Mouse (Mus musculus): ENCODE results near the gene Adamts3.

The Adamts3 gene

DNA sequence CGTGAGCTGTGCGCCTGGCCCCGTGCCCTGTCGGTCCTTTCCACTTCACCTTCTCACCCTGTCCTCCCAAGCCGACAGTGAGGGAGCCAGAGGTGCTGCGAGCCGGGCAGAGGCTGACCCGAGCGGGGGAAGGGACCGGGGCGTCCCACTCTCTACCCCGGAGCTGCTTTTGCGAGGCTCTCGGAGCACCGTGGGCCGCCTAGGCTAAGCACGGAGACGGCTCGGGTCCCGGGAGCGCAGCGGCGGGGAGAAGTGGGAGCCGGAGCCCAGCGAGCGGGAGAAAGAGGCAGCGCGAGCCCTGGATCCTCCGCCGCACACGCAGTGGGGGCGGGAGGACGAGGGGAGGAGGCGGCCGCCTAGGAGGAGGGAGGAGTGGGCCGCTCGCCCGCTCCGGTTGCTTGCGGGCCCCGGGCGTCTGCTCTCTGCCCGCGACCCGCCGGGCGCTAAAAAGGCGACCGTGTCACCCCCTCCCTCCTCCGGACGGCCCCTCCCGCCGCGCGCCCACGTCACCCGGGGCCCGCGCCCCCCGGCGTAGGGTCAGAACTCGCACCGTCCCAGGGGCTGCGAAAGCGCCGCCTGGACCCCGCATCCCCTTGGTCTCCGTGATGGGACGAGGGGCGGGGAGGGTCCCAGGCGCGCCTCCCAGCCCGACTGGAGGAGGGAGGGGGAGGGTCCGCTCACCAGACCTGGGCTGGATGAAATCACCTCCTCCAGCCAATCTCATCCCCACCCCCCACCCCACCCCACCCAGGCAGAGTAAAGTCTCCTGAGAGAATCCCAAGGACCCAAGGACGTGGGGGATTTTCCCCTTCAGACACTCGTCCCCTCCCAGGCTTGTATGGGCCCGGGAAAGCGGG is at the start of gene Adamts3:
Gene Adamts3, minus strand, starts transcription at position 284 of the 857 bp plus-strand sequence.
- in situ Hi-C loops (cut with MseI, MboI): no loop called here

DNA sequence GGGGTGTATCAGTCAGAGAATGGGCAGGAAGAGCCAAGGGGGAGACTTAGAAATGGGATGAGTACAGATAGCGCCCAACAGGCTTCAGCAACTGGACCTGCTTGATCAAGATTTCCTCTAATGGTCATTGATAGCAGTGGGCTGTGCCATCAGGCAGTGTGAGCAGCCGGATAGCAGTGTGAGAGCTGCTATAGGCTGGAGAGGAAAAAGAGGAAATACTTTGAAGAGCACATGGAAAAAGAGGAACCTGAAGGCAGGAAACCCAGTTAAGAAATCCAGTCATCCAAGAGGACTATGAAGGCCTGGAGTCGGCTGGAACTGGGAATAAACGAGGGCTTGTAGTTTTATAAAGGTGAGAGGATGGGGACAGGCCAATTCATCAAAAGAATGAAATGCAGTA is 48.4 kb upstream of the Adamts3 start:
- in situ Hi-C loops (cut with MseI, MboI): no loop called here

DNA sequence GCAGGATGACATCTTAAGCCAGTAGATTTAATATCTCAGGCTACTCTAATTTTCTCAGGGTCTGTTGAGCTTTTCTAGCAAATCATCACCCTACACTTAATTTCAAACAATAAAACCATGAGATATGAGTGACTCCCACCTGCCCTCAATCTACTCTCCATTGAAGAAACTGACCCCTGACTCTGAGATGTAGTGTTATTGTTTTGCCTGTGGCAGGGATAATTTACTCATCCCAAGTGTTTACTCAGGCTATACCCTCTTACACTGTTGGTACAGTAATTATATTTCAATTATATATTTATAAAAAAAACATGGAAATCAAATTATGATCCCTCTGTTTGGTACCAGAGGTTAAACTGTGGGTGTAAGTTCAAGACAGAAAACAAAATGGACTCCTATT is 29.2 kb upstream of the Adamts3 start:
- in situ Hi-C loops (cut with MseI, MboI): no loop called here

DNA sequence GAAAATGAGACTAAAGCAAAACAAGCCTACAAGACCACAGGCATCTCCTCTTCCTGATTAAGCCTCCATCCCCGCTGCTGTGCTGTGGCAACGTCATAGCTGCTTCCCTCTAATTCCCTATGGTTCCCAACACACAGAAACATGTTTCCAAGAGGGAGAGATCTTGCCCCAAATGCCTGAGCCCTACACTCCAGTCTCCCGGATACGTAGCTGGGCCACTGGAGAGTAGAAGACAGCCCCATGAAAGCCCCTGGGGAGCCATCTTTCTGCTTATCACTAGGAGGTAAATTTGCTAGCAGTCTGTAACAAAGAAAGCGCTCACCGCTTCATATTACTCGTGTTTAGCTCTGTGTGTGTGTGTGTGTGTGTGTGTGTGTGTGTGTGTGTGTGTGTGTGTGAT is 28.8 kb upstream of the Adamts3 start:
- in situ Hi-C loops (cut with MseI, MboI): no loop called here

DNA sequence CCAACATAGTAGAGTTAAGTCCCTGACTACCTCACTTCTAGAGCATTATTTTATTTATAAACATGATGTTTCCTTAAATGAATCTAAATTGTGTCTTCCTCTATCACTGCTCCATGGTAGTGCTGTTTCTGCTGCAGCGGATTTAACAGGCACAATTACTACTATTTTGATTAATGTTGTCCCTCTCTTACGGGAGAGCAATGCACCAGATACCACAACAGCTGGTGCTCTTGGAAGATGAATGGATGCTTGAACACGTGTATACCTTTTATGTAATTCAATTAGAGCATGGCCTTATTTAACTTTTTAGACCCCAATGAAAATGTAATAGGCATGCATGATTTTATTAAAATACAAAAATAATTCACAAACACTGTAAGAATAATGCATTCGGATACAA is 28.4 kb upstream of the Adamts3 start:
- in situ Hi-C loops (cut with MseI, MboI): no loop called here

DNA sequence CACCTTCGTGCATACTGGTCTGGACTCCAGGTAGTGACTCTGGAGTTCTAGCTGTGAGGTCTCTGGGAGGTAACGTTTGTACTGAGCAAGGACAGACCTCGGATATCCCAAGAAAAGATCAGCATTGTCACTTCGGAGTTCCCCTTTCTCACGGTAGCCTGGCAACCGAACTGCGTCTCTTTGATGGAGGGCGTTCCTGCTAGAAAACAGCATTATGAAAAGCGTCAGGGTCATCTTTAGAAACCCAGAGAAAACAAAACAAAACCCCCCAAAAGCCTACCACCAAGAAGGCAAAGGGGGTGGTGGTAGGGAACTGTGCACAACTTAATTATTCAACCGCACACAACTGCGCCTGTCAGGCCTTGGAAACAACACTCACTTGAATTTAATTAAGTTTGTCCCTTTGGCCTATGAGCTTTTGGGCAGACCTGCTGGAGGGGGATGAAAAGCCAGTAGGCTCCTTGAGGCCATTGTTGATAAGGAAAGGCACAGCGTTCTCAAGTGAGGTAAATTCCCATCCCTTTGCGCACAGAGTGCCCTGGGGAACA is 23.8 kb upstream of the Adamts3 start:
- in situ Hi-C loops (cut with MseI, MboI): no loop called here

DNA sequence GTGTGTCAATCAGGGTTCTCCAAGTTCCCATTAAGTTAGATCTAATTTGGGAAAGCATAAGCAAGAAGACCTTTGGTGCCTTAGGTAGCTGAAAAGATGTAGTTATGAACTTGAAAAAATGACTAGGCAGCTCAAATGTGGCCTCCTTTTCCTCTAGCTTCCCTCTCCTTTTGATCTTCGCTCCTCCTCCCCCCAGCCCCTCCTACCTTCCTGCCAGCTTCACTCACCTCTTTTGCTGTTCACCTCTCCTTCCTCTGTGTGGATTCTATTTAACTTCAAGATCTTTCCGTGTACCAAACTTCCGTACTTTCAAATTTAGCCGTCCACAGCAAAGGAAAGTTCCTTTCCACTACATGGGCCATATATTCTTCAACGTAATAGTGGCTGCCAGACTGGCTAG is 17.9 kb upstream of the Adamts3 start:
- in situ Hi-C loops (cut with MseI, MboI): no loop called here

DNA sequence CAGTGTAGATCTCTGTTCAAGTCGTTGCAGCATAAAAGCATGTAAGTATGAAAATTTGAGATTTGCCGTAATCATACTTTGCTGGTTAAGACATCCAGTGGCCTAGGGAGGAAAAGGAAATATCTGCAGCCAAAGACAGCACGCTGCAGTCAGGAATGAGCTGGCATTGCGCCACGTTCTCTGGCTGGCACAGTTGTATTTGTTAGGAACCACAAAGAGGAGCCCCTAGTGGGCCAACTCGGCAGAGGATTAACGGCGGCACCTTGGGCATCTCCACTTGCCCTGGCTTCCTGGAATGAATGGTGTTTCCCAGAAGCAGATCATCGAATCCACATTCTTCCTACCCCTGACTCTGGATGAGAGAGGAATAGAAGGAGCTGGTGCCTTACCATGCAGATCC is 14.4 kb upstream of the Adamts3 start:
- in situ Hi-C loops (cut with MseI, MboI): no loop called here

DNA sequence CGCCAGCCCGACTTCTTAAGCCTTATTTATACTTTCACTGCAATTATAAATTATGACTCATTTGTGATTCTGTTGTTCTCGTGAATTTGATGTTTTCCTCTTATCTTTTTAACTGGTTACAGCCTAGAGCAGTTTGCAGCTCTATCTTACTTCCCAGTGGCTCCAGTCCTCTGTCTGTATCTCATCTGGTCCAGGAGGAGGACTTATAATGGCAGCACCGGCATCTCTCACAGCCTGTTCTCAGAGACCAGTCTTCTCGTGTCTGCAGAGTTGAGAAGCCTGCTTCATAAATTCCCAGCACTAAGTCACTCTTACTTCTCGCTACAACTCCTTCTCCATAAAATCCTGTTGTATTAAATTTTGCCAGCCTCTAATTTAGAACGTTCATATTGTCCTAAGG is 12.4 kb upstream of the Adamts3 start:
- in situ Hi-C loops (cut with MseI, MboI): no loop called here

DNA sequence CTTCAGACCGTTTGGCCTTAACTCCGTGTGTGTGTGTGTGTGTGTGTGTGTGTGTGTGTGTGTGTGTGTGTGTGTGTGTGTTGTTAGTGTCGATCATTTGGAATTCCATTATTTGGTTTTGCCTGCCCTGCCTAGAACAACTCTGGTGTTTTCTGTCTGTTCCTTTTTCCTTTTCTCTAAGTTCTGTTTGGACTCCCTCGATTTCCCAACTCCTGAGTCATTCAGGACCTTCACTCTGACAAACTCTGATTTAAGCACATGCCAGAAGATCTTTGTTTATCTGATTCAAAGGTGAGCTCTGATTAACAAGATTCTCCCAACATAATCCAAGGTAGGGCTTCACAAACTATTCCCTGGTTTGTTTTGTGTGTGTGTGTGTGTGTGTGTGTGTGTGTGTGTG is 1.9 kb upstream of the Adamts3 start:
- in situ Hi-C loops (cut with MseI, MboI): no loop called here

DNA sequence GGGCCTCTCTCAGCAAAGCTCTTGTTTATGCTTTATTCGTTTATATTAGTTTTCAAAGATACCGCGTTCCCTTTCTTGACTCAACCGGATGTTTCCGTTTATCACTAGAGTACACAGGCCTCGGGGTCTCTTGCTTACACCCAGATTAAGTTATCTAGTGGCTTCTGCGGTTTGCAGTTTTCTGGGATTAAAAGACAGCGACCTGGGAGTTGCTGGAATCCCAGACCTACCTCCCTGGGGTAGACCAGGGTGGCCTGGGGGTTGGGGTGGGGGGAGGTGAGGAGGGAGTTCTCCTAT is 722 bp upstream of the Adamts3 start:
- in situ Hi-C loops (cut with MseI, MboI): no loop called here

DNA sequence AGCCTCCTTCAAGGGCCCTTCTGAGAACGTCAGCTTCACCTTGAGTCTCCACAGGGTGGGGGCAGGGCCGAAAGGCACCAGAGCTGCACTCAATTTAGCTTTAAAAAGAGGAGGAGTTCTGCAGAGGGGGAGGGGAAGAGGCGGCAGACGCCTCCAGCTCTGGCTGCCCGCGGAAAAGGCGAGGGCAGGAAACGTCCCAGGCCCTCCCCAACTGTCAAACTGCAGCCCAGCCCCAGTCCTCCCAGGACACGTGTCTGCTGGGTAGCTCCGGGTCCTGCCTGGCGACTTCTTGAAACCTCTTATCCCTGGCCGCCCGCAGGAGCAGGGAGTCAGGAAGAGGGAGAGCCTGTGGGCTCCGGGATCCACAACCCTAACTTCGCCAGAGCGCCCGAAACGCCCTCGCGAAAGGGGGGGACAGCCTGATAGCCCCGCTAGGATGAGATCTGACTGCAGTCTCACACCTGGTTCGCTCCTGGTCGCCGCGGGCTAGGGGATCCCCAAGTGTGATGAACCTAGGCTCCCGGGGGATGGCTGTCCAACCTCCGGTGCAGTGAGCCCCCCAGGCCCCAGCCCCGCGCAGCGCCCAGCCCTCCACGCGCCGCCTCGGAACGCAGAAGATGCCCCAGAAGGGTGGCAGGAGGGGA is 921 bp downstream of the Adamts3 start:
- in situ Hi-C loops (cut with MseI, MboI): no loop called here

DNA sequence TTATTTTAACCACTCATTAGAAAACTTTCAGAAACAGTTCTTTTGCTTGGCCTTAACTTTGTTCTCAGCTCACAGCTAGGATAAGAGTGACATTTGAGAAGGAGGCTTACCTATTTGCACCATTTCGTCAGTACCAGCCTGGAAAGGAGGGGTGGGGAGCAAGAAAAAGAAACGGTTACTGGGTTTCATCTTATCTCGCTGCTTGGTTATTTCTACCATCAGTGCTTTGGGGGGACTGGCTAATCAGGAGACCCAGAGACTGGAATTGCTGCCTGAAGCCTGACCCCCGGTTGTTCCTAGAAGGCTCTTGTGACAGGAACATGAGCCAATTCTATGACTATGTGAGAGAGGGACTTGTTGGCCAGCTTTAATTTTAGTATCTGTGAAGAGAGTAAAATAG is 1.7 kb downstream of the Adamts3 start:
- in situ Hi-C loops (cut with MseI, MboI): no loop called here

DNA sequence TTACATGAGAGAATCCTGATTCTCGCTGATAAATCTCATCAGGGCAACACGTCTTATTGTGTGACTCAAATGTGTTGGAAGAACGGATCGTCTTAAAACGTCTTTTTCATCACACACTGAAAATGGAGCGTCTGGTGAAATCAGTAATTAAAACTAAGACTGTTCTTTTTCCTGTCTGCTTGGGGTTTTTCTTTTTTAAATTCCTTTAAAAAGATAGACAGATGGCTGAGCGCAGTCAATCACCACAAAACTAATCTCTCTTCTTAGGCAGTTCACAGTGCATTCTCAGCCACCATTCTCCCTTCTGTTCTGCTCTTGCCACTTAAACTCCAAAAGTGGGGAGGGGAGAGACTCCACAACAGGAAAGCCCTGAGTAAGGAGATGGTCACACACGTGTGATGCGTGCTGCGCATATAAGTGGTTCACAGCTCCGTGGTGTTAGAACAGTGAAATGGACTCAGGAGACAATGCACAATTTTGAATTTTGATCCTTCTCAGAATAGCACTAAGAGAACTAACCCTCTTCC is 4.2 kb downstream of the Adamts3 start:
- in situ Hi-C loops (cut with MseI, MboI): no loop called here

DNA sequence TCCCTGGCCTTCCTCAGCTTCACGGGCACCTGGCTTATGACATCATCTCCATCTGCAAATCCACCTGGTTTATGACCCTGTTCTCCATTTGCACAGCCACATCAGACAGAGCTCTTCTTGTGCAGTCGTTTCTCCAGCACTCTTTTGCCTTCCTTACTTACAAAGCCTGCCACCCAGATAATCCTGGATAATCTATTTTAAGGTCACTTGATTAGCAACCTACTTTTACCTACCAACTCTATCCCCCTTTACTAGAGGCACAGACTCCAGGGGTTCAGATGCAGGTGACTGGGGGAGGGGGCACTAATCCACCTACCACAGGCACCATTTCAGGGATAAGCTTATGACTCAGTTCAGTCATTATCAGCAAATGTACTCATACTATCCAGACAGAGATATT is 10.5 kb downstream of the Adamts3 start:
- in situ Hi-C loops (cut with MseI, MboI): no loop called here

DNA sequence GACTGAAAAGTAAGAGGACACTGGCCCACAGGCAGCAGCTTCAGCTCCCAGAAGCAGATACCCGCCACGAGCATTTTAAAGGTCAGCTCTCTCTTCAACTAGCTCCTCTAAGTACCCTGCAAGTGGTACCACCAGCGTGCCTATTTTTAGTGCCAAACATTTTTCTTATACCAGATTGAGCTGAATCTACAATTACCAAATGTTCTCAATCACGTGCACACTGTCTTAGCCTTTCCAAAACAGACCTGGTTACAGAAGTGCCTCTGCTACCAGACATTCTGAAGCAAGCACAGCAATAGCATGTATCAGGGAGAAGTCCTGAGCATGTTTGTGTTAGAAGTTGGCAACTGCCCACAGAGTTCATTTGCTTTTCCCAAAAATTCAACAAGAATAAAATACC is 23.5 kb downstream of the Adamts3 start:
- in situ Hi-C loops (cut with MseI, MboI): no loop called here

DNA sequence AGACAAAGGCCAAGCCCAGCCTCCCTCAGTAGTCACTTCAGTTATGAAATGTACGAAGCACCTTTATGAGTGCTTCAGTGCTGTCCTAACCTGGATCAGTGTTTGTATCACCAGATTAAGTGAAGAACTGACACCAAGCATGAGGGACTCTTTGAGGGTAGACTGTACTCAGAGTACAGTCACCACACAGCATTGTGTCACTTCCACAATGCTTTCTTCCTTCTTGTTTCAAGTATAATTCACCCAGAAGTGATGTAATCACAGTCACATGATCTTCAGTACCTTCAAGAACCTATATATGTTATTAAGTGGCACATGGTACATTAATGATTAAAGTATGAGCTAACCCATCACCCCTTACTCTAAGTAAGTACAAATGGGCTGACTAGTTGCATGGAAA is 24.3 kb downstream of the Adamts3 start:
- in situ Hi-C loops (cut with MseI, MboI): no loop called here

DNA sequence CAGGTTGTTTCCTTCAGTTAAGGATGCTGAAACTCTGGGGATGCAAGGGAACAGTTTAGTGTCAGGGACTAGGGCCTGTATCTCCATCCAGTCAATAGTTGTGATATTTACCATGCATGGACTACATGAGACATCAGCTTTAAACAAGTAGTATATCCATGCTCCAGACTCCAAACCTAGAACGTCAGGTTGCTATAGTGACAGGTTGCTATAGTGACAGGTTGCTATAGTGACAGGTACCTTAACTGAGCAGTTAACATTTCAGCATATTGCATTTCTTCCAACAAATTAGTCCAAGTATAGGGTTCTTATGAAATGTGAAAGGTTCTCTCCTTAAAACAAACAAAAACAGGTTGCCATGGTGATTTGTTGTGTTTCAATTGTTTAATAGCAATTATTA is 36.6 kb downstream of the Adamts3 start:
- in situ Hi-C loops (cut with MseI, MboI): loop anchor here in 1 of 2 experiments (25.0 kb wide), 1 partner anchor 341 kb away; no protein-coding TSS in a partner anchor

DNA sequence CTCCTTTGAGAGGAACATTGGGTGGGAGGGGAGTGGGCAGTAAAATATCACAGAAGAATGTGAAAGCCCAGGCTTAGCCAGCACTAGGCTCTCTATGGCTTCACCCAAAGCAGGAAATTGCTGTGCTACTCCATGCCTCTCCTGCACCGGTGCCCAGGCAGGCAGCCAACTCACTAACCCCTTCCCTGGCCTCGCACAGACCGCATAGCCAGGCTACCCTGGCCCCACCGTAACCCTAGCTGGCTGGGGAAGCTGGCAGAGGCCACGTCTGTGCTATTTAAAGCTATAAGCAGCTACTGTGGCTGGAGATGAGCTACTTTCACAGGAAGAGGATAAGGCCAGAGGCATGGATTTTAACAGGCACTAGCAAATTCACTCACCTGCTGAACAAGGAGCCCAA is 38.8 kb downstream of the Adamts3 start:
- in situ Hi-C loops (cut with MseI, MboI): loop anchor here in 1 of 2 experiments (25.0 kb wide), 1 partner anchor 343 kb away; no protein-coding TSS in a partner anchor

DNA sequence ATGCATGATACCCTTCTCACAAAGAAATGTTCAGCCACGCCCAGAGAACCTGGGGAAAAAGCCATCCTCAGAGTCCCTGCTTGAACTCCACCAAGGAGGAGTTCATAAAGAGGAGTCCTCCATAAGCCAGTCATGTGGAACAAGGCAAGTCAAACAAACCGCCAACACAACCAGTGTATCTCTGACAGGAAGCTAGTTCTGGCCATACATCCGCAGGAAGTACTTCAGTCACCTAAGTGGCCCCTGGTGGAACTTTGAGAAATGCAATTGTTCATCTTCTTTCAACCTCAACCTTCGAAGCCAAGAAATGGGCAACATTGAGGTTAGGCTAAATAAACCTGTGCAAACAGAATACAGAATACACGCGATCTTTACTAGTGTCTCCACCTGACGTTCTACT is 39.7 kb downstream of the Adamts3 start:
- in situ Hi-C loops (cut with MseI, MboI): loop anchor here in 1 of 2 experiments (25.0 kb wide), 1 partner anchor 344 kb away; no protein-coding TSS in a partner anchor

DNA sequence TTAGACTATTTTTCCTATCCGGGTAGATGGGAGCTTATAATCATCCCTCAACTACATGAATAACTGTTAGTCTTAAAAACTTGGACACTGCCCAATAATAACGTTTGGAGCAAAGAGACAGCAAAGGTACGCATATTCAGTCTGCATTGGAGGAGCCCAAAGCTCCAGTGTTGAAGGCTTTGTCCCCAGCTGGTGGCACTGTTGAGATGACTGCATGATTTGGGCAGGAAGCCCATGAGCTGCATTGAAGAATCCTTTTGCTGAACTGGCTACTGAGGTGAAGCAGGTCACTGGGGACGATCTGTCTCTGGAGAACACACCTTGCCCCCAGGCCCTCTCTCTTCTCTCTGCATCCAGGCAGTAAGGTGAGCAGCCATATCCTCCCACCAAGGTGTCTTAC is 43.5 kb downstream of the Adamts3 start:
- in situ Hi-C loops (cut with MseI, MboI): loop anchor here in 1 of 2 experiments (25.0 kb wide), 1 partner anchor 348 kb away; no protein-coding TSS in a partner anchor

DNA sequence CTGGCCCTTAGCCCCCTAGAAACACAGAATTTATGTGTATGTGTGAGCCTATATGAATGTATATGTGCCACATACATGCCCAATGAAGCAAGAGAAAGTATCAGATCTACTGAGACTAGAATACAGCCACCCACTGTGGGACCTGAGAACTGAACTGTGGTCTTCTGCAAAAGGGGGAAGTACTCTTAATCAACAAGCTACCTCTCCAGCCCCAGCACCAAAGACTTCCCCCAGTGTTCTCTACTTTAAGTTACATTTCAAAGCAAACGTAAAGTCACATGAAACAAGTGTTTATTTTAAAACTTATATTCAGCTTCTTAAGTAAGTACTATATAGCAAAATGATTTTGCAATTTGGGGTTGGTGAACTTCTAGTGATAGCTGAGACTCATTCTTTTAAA is 62.0 kb downstream of the Adamts3 start:
- in situ Hi-C loops (cut with MseI, MboI): no loop called here

DNA sequence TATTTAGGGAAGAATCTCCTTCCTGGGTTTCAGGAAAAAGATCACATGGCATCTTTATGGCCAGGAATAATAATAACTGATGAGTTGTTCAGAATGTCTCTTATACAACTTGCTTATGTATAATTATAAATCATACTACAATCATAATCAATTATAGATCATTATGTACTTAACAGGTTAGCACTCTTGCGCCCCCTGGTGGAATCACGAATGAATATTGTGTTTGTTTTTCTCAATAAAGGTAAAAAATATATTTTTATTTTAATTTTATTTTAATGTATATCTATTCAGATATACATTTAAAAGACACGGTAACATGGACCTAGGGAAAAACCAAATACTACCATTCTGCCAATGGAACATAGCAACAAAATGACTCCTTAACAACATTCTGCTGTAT is 63.6 kb downstream of the Adamts3 start:
- in situ Hi-C loops (cut with MseI, MboI): loop anchor here (5.0 to 10.0 kb wide), 2 partner anchors 105 to 107 kb away; no protein-coding TSS in a partner anchor

Data from mouse trophoblast stem cell (cell line).